Mouse (Mus musculus) liver, embryonic 15.5 days (tissue): ENCODE results near the gene Ifit3. TPM values are rescaled to one million over a fixed set of nuclear protein-coding genes. Genes with fewer than 3 reads are reported as not detected.
"Not testable (repeated sequence)": the region's sequence is repeated elsewhere in the genome, so short reads cannot be mapped to it uniquely, and the experiment has no call there.

Experiments
- ATAC-seq: fragments of 200-750 bp; cut with Nextera tagmentation; 2 replicates; pipeline ENCODE4 v1.8.0; 2017; ENCODE audit warnings: moderate number of reproducible peaks, mild to moderate bottlenecking, moderate library complexity; ENCODE audit not compliant: insufficient read depth
- H3K27ac ChIP-seq: fragments of 300-500 bp; sonication (generic); replicated peaks from 2 replicates; pipeline ENCODE4 v1.5.1; 2015; ENCODE audit warnings: mild to moderate bottlenecking, inconsistent platforms
- H3K27me3 ChIP-seq: fragments of 300-500 bp; sonication (generic); 2 replicates; pipeline ENCODE4 v1.6.1; 2015; ENCODE audit warnings: mild to moderate bottlenecking, inconsistent platforms
- H3K36me3 ChIP-seq: fragments of 300-500 bp; sonication (generic); replicated peaks from 2 replicates; pipeline ENCODE4 v1.6.1; 2015; ENCODE audit warnings: moderate library complexity, mild to moderate bottlenecking, inconsistent platforms
- H3K4me1 ChIP-seq: fragments of 300-500 bp; sonication (generic); replicated peaks from 2 replicates; pipeline ENCODE4 v1.6.1; 2015; ENCODE audit warnings: inconsistent platforms
- H3K4me2 ChIP-seq: fragments of 300-500 bp; sonication (generic); 2 replicates; pipeline ENCODE4 v1.6.1; 2015; ENCODE audit warnings: moderate library complexity, mild to moderate bottlenecking, inconsistent platforms
- H3K4me3 ChIP-seq: fragments of 300-500 bp; sonication (generic); replicated peaks from 2 replicates; pipeline ENCODE4 v1.5.1; 2015; ENCODE audit warnings: mild to moderate bottlenecking, inconsistent platforms
- H3K9ac ChIP-seq: fragments of 300-500 bp; sonication (generic); 2 replicates; pipeline ENCODE4 v1.6.1; 2015; ENCODE audit warnings: moderate library complexity, mild to moderate bottlenecking, inconsistent platforms
- H3K9me3 ChIP-seq: fragments of 300-500 bp; sonication (generic); replicated peaks from 2 replicates; pipeline ENCODE4 v1.6.1; 2016; ENCODE audit warnings: inconsistent platforms
- WGBS: fragments of 180-500 bp; shearing (Covaris S2); methylation state at CpG from one replicate; pipeline ENCODE4 v1.1.7; 2015; ENCODE audit warnings: mixed read lengths; ENCODE audit not compliant: insufficient replicate concordance; 5-methylcytosine and 5-hydroxymethylcytosine counted together
- polyA plus RNA-seq: library from polyadenylated mRNA; unstranded; fragments of >200 nt; fragmentation: Nextera tagmentation; extraction: Ambion mirVana; gene quantifications from 2 replicates; pipeline ENCODE4 v1.2.1, GENCODE M21; 2015

Ifit3 gene
- polyA plus RNA-seq, 1 experiment from 2014 or later, result 2.3 TPM

- H3K27me3 ChIP-seq, result no peaks in the 10 kb centered on the region
- no peak for ATAC-seq
- no peak overlapping the region for H3K4me2 ChIP-seq
- H3K36me3 ChIP-seq, result no peaks in the 10 kb centered on the region
- no peak overlapping the region for H3K27ac ChIP-seq
- no peak overlapping the region for H3K4me3 ChIP-seq
- no peak overlapping the region for H3K9ac ChIP-seq
- no peaks in the 10 kb centered on the region for H3K9me3 ChIP-seq
- no peaks in the 10 kb centered on the region for H3K4me1 ChIP-seq
Measured at GRCm38 (mm10) chr19:34588959-34589358, 5.6 kb downstream of the Ifit3 start.

DNA sequence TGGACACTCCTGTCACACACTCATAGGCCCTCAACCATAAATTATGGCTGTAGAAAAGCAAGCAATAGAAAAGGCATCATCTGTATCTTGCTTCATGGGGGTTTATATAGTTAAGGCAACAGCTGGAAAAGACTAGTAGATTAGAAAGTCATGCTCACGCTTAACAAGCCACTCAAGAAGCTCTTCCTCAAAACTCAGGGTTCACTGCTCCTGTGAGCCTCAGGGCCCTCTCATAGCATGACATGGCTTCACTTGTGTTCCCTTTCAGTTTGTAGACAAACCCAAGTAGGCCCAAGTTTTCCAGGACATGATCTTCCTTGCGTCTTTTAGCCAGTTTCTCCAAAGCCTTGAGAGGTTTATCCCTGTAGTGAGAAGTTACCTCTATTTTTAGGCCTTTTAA, 10.1 kb downstream of the Ifit3 start:
- Histone ChIP-seq H3K9me3 (no peaks in the 10 kb centered on the region), H3K27me3 (no peaks in the 10 kb centered on the region), H3K36me3 (no peaks in the 10 kb centered on the region), H3K9ac (no peak overlapping the region), H3K4me3 (no peak overlapping the region), H3K4me1 (no peaks in the 10 kb centered on the region), H3K27ac (no peak overlapping the region), H3K4me2 (no peak overlapping the region)
- ATAC-seq, result no peak
- 53% methylated on average over 2 of the region's 2 CpGs for WGBS

GRCm38 (mm10) chr19:34594523-34594922, 11.2 kb downstream of the Ifit3 start:
- not testable (repeated sequence) for H3K4me2 ChIP-seq, H3K27ac ChIP-seq, H3K9me3 ChIP-seq, H3K4me1 ChIP-seq, H3K9ac ChIP-seq, H3K4me3 ChIP-seq, H3K36me3 ChIP-seq, ATAC-seq, H3K27me3 ChIP-seq
- 58% methylated on average over 3 of the region's 3 CpGs for WGBS

DNA sequence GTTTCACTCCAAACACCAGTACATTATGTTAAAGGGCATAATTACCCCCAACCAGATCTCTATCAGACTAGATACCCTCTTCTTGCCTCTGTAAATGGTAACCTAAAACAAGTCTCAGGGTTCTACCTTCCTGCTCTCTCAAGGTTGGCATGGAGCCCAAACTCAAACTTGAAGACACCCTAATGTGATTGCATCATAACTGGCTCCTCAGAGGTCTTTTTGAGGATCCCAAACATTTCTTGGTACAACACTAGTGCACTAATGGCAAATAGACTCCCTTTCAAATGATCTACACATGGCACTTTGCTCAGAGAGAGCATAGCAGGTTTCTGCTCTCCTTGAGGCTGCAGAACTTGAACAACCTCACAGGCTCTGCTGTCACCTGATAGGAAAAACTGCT, 13.5 kb downstream of the Ifit3 start:
- ATAC-seq, result no peak
- no peaks in the 10 kb centered on the region for H3K36me3 ChIP-seq
- H3K4me1 ChIP-seq, result no peaks in the 10 kb centered on the region
- H3K4me3 ChIP-seq, result no peak overlapping the region
- no peaks in the 10 kb centered on the region for H3K27me3 ChIP-seq
- H3K9ac ChIP-seq, result no peak overlapping the region
- no peak overlapping the region for H3K4me2 ChIP-seq
- H3K27ac ChIP-seq, result no peak overlapping the region
- H3K9me3 ChIP-seq, result no peaks in the 10 kb centered on the region

DNA sequence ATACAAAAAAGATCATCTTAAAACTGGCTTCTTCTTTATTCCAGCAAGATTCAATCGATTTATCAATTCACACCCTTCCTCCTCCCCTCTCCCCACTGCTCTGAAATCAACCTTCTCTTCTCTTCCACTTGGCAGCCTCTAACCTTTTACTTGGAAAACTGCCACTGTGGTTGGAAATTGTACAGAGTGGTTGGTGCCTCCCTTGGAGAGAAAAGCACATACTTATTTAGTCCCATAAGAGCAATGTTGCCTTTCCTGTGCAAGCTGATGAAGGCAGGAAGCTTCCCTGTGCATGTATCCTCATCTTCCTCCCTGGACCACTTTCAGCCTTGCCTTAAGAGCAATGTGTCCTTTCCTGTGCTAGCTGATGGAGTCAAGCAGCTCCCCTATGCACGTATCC, 15.0 kb downstream of the Ifit3 start:
- 58% methylated on average over 2 of the region's 2 CpGs for WGBS
- Histone ChIP-seq H3K4me3 (no peak overlapping the region), H3K9me3 (no peaks in the 10 kb centered on the region), H3K9ac (no peak overlapping the region), H3K4me2 (no peak overlapping the region), H3K27me3 (no peaks in the 10 kb centered on the region), H3K36me3 (no peaks in the 10 kb centered on the region), H3K27ac (no peak overlapping the region), H3K4me1 (no peaks in the 10 kb centered on the region)
- no peak for ATAC-seq

DNA sequence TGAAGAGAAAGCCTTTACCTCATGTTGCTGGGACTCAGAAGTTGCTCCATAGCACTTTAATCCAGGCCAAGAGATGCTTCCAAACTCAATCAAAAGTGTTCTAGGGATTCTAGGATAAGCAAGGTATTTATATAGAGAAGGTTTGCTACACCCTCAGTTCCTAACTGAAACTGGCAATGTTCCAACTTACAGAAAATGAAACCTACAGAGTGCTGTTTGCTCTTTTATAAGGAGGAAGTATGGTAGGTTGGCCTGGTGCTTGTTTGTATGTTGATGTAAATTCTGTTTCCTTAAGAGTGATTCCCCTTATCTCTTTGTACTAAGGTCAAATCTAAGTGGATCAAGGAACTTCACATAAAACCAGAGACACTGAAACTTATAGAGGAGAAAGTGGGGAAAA, 15.9 kb downstream of the Ifit3 start:
- not testable (repeated sequence) for H3K4me3 ChIP-seq, H3K36me3 ChIP-seq, H3K4me2 ChIP-seq, H3K4me1 ChIP-seq, ATAC-seq, H3K27me3 ChIP-seq, H3K9ac ChIP-seq, H3K27ac ChIP-seq, H3K9me3 ChIP-seq

DNA sequence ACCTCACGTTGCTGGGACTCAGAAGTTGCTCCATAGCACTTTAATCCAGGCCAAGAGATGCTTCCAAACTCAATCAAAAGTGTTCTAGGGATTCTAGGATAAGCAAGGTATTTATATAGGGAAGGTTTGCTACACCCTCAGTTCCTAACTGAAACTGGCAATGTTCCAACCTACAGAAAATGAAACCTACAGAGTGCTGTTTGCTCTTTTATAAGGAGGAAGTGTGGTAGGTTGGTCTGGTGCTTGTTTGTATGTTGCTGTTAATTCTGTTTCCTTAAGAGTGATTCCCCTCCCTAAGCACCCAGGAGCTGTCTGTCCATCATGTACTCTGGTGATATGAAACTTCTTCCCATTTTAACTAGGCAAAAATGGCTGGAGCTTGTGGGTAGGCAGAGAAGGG, 18.6 kb downstream of the Ifit3 start, which contains the start of gene Ifit1bl1:
Gene Ifit1bl1, minus strand, starts transcription at position 69 of the 400 bp plus-strand sequence.
- not testable (repeated sequence) for H3K4me3 ChIP-seq, H3K9ac ChIP-seq, H3K4me2 ChIP-seq, H3K27ac ChIP-seq, ATAC-seq, H3K27me3 ChIP-seq, H3K9me3 ChIP-seq, H3K36me3 ChIP-seq, H3K4me1 ChIP-seq
- WGBS, result 41% methylated on average over 1 of the region's 1 CpGs

GRCm38 (mm10) chr19:34605472-34605871, 22.1 kb downstream of the Ifit3 start:
- no peak for ATAC-seq
- no peaks in the 10 kb centered on the region for H3K27me3 ChIP-seq
- H3K4me1 ChIP-seq, result no peaks in the 10 kb centered on the region
- no peaks in the 10 kb centered on the region for H3K36me3 ChIP-seq
- no peaks in the 10 kb centered on the region for H3K9me3 ChIP-seq
- H3K27ac ChIP-seq, result no peak overlapping the region
- no peak overlapping the region for H3K9ac ChIP-seq
- H3K4me3 ChIP-seq, result no peak overlapping the region
- no peak overlapping the region for H3K4me2 ChIP-seq
- 57% methylated on average over 3 of the region's 3 CpGs for WGBS

DNA sequence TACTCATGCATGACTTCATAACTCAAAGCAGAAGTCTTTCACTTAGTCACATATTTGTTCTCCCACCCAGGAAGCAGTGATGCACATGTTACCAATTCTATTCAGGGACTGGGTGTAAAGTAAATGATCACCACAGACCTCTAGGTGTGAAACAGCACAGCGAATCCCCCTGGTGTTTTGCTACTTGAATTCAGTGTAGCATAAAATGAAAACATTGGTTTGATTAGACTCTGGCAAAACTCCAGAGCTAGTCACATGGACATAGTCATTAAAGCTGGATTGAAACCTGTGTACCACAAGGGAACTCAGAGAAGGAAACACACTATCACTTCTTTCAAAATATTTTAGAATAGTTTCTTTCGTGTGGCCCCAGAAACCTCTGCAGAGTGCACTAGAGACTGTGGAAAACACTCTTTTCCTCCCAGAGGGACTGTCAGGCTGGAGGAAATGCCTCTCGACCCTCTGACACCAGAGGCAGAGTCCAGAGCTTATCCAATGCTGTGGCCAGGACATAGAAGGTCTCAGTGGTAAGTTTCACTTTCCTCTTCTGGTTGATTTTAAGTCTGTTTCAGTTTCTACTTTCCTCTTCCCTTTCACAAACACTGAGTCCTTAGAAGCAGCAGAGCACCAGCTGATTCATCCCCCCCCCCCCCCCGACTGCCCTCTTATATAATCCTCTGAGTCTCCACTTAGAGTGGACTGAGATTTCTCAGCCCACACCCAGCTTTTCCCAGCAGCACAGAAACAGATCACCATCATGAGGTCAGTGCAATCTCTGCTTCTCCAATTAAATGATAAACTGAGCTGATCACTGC, 24.1 kb downstream of the Ifit3 start, which contains the start of gene Ifit3b:
Gene Ifit3b, plus strand, starts transcription at position 734 of the 815 bp plus-strand sequence.
- not testable (repeated sequence) for H3K36me3 ChIP-seq, H3K27ac ChIP-seq, H3K9me3 ChIP-seq, H3K4me2 ChIP-seq, H3K4me3 ChIP-seq, H3K9ac ChIP-seq, H3K4me1 ChIP-seq, H3K27me3 ChIP-seq
- 22% methylated on average over 4 of the region's 4 CpGs for WGBS
- peak; percentile 58 for ATAC-seq

- not testable (repeated sequence) for H3K9me3 ChIP-seq, H3K27ac ChIP-seq
Measured at GRCm38 (mm10) chr19:34610118-34610517, 26.8 kb downstream of the Ifit3 start.

DNA sequence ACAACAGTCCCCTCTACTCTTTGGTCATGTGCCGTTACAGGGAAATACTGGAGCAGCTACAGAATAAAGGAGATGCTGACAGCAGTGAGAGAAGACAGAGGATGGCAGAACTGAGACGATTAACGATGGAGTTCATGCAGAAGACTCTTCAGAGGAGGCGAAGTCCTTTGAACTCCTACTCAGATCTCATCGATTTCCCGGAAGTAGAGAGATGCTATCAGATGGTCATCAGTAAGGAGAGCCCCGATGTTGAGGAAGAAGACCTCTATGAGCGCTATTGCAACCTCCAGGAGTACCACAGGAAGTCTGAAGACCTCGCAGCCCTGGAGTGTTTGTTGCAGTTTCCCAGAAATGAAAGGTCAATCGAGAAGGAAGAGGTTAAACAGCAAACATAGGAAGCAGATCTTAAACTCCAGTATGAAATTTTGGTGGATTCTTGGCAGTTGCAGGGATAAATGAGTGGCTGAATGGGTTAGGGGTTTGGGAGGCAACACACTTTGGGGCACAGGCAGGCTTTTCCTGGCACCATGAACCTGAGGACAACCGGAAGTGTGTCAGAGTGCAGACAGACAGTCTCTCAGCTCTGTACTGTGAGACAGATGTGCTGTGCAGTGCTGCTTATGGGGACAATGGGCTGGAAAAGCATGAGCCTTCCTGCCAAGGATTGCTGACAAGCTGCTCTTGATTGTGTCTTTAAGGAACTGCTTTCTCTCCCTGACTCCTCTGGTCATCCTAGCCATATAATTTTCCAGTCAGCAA, 29.1 kb downstream of the Ifit3 start:
- H3K9ac ChIP-seq, ATAC-seq, H3K36me3 ChIP-seq, H3K4me1 ChIP-seq, H3K4me3 ChIP-seq, H3K27ac ChIP-seq, H3K9me3 ChIP-seq, H3K27me3 ChIP-seq, H3K4me2 ChIP-seq: not testable (repeated sequence)
- 53% methylated on average over 5 of the region's 11 CpGs for WGBS

More at GRCm38 (mm10) chr19:34610118-34610517, 26.8 kb downstream of the Ifit3 start:
- not testable (repeated sequence) for H3K9ac ChIP-seq, H3K27me3 ChIP-seq, H3K4me3 ChIP-seq, H3K36me3 ChIP-seq, ATAC-seq, H3K4me2 ChIP-seq, H3K4me1 ChIP-seq
- 44% methylated on average over 3 of the region's 3 CpGs for WGBS
